Mouse (Mus musculus): ENCODE results near the gene Kcnq1. TPM values are rescaled to one million over a fixed set of nuclear protein-coding genes. Genes with fewer than 3 reads are reported as not detected.
A peak's percentile ranks its signal among the peaks of the same experiment; 100 is the strongest.

The Kcnq1 gene
- total RNA-seq, 2 experiments from 2014 or later, result 0.46 TPM; not detected in 1

- no peak for ATAC-seq (replicated peaks; ENCODE audit: low FRiP score, low TSS enrichment, poor library complexity, severe bottlenecking)
Observed at GRCm38 (mm10) chr7:143083708-143084107, 22.5 kb upstream of the Kcnq1 start.

GRCm38 (mm10) chr7:143086366-143086765 lies 19.8 kb upstream of the Kcnq1 start:
- peak; percentile 79 for ATAC-seq (replicated peaks; ENCODE audit: low FRiP score, low TSS enrichment, poor library complexity, severe bottlenecking)

GRCm38 (mm10) chr7:143087070-143087579 lies 19.0 kb upstream of the Kcnq1 start:
- no peak for ATAC-seq (replicated peaks; ENCODE audit: low FRiP score, low TSS enrichment, poor library complexity, severe bottlenecking)

GRCm38 (mm10) chr7:143093847-143094246 lies 12.3 kb upstream of the Kcnq1 start:
- no peak for ATAC-seq (replicated peaks; ENCODE audit: low FRiP score, low TSS enrichment, poor library complexity, severe bottlenecking)

DNA sequence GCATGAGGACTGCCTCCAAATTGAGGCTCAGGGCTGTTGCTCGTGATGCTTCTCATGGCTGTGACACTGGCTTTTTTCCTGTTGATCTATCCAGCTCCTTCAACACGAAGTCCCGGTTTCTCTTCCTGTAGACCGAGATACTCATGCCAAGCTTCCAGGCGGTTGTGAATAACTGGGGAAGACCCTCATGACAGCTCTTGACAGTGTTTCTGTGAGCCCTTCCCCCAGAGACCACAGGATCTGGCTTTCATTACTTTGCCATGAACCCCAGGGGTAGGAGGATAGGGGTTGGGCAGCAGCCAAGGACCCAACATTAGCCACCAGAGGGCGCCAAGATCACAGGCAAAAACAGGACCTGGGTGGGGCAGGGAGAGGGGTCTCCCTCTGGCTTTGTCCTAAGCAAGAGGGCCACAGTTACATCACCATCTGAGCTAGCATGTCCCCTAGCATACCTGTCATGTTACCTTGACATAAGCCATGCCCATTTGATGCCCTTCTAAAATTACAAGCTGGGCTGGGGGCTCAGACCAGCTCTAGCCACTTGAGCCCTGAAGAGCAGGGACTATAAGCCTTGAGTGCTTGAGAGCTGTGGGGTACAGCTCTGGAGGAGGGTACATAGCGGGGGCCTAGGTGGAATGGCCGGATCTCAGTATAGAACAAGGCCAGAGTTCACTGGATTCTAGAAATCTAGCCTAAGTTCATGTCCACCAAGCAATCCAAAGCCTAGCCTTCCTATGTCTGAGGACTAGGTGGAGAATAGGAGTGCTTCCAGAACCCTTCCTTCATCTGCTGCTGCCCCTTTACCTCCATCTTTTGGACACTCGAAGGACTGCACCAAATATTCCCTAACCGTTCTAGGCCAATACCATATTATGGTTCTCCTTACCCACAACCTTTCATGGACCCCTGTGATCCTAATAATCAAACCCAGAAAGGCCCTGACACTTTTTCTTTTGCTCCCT lies 11.3 kb upstream of the Kcnq1 start, which contains the start of gene Trpm5:
Gene Trpm5 (minus strand): TSS at position 51 of the 962 bp plus-strand sequence.
- peak; percentile 43; the same call in 1 of the 2 replicates for ATAC-seq (replicated peaks; ENCODE audit: low FRiP score, low TSS enrichment, poor library complexity, severe bottlenecking)

DNA sequence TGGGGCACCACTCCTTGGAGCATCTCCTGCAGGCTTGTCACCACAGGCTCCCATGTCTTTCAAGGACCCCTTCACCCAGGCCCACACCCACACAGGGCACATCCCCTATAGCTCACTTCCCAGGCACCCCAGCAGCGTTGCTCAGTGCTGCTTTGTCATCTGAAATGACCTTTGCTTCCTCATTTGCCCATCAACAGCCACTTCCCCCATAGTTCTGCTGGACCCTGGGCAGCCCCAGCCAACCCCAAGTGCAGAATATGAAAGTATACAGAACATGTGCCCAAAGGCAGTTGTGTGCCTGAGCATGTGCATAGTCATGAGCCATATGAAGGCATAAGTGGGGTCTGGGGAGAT lies 10.6 kb upstream of the Kcnq1 start:
- ATAC-seq (replicated peaks; ENCODE audit: low FRiP score, low TSS enrichment, poor library complexity, severe bottlenecking), result no peak

GRCm38 (mm10) chr7:143100759-143101158 lies 5.4 kb upstream of the Kcnq1 start:
- no peak for ATAC-seq (replicated peaks; ENCODE audit: low FRiP score, low TSS enrichment, poor library complexity, severe bottlenecking)

DNA sequence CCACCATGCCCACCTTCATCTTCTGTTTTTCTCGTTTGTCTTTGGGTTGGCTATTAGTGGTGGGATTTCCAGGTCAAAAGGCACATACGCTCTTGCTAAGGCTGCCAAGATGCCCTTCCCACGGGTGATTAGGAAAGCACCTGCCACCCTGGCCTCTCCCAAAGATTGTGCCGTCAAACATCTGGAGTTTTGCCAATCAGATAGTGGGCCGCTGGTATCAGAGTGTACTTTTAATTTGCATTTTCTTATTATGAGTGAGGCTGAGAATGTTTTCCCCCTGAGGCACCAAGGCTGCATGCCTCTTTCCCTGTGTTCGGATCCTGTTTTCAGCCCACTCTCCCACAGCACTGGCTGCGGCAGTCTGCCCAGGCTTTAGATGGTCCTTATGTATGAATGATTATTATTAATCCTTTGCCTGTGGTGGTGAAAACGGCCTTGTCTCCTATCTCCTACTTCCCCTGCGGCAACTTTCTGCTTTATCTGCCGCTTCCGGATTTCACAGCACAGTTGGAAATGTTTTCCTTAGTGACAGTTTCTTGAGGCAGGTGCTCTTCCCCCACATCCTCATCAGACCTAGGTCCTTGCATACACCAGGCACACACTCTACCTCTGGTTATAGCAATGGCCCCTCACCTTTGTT lies 784 bp upstream of the Kcnq1 start:
- no peak for ATAC-seq (replicated peaks; ENCODE audit: low FRiP score, low TSS enrichment, poor library complexity, severe bottlenecking)

GRCm38 (mm10) chr7:143106672-143107465 lies 707 bp downstream of the Kcnq1 start:
- peak; percentile 10; the same call in 1 of the 2 replicates for ATAC-seq (replicated peaks; ENCODE audit: low FRiP score, low TSS enrichment, poor library complexity, severe bottlenecking)

DNA sequence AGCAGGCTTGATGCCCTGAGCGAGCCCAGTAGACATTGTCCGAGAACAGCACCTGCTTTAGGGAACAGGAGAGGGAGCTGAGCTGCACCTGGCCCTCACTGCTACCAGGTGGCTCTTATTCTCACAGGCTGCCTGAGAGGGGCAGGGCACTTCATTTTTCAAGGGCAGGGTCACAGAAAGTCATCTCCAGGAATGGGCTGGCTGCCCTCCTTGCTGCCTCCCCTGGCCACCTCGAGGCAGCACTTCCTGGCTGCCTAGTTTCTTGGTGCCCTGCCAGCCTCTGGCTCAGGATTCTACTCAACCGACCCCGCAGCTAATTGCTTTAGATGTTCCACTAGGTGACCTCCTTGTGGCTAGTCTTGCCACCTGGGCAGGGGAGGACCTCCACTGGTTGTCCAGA lies 2.0 kb downstream of the Kcnq1 start:
- no peak for ATAC-seq (replicated peaks; ENCODE audit: low FRiP score, low TSS enrichment, poor library complexity, severe bottlenecking)

- no peak for ATAC-seq (replicated peaks; ENCODE audit: low FRiP score, low TSS enrichment, poor library complexity, severe bottlenecking)
Observed at GRCm38 (mm10) chr7:143108996-143109660, 3.0 kb downstream of the Kcnq1 start.

DNA sequence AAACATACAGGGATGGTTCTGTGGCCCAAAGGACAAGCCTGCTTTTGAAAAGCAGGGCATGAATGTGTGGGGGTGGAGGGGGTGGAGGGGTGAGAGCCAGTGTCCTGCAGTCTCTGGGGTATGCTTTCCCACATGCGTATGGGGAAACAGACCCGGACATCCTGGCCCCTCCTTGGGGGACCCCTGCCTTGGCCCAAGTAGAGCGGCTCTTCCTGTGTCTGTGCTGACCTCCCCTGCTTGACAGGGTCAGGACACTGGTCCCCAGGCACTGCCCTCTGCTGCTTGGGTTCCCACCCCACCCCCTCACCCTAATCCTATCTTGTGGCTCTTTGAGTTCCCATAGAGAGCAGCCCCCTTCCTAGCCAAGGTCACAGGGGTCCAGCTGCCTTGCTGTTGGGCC lies 3.5 kb downstream of the Kcnq1 start:
- no peak for ATAC-seq (replicated peaks; ENCODE audit: low FRiP score, low TSS enrichment, poor library complexity, severe bottlenecking)

DNA sequence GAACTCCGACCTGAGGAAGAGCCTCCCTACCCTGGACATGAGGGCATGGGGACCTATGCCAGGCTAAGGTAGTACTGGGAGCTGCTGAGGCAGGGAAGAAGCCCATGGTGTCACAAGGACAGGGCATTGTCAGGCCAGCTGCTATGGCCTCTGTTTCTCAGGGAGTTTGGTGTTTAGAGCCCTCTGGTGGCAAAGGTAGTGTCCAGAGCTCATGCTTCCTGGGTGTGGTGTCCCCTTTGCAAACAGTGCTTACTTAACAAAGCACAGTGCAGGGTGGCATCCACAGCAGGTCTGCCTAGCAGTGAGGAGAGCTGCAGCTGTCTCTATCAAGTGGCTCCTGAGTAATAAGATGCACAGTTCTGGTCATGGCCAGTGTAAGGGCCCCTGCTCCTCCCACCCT lies 4.6 kb downstream of the Kcnq1 start:
- ATAC-seq (replicated peaks; ENCODE audit: low FRiP score, low TSS enrichment, poor library complexity, severe bottlenecking), result no peak

DNA sequence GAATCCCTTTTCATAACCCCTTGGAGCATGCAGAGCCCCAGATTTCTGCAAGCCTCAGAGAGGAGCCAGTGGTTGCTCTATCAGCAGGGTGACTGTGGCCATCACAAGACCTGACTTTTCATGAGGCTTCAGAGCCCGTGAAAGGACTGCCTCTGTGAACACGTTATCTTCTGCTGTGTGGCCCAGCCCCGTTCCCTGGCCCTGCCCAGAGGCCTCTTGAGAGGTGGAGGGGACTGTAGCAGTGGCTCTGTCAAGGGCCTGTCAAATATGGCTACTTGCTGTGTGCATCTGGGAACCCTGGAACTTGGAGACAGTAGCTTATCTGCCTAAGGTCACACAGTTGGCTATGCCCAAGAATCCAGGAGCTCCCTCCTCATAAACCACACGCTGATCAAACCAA lies 5.6 kb downstream of the Kcnq1 start:
- 0 out of 2 replicates have a peak, but pooled peaks have one; percentile 46 for ATAC-seq (replicated peaks; ENCODE audit: low FRiP score, low TSS enrichment, poor library complexity, severe bottlenecking)

DNA sequence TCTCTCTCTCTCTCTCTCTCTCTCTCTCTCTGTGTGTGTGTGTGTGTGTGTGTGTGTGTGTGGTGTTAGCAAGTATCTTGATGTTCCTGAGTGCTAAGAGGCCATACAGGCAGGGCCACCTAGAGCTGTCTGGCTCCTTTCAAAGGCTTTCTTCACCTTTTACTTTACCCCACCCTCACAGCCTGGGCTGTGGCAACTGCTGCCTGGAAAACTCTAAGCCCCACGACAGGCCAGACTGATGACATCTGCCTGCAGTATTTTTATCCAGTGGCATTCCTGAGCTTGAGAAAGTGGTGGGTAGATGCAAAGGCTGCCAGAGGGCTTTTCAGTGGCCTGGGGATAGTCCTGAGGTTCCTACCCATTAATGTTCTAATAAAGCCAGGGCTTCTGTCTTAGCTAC lies 6.2 kb downstream of the Kcnq1 start:
- ATAC-seq (replicated peaks; ENCODE audit: low FRiP score, low TSS enrichment, poor library complexity, severe bottlenecking), result no peak

DNA sequence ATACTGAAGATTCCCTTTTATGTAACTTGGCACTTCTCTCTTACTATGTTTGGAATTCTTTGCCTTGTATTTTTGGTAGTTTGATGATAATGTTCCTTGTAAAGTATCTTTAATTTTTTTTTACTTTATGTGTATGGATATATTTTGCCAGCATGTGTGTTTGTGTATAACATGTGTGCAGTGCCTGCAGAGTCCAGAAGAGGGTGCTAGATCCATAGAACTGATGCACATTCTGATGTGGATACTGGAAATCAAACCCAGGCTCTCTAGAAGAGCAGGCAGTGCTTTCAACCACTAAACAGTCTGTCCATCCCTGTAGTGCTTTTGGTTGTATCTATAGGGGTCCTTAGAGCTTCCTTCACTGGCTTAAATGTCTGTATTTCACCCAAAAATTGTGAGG lies 8.6 kb downstream of the Kcnq1 start:
- ATAC-seq (replicated peaks; ENCODE audit: low FRiP score, low TSS enrichment, poor library complexity, severe bottlenecking), result no peak

GRCm38 (mm10) chr7:143116521-143116920 lies 10.4 kb downstream of the Kcnq1 start:
- no peak for ATAC-seq (replicated peaks; ENCODE audit: low FRiP score, low TSS enrichment, poor library complexity, severe bottlenecking)

DNA sequence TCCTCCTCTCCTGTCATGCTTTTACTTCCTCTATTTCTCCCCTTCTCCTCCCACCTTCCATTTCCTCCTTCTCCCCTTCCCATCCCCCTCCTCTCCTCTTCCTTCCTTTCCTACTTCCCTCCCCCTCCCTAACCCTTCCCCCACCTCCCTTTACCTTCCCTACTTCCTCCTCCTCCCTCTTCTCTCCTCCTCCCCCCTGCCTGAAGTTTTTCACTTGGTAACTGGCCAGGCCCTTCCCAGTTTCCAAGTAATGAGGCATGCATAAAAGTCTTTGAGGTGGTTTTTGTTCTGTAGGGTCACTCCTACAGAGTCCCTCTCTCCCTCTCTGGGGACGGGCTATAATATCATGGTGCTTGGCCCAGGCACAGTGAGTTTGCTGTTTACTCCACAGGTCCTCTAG lies 13.2 kb downstream of the Kcnq1 start:
- ATAC-seq (replicated peaks; ENCODE audit: low FRiP score, low TSS enrichment, poor library complexity, severe bottlenecking), result no peak

- ATAC-seq (replicated peaks; ENCODE audit: low FRiP score, low TSS enrichment, poor library complexity, severe bottlenecking), result no peak
Observed at GRCm38 (mm10) chr7:143119826-143120225, 13.7 kb downstream of the Kcnq1 start.
